Mouse (Mus musculus): Measurements from ENCODE around the gene Ddx39b. TPM values are rescaled to one million over a fixed set of nuclear protein-coding genes. Genes with fewer than 3 reads are reported as not detected.

Ddx39b gene
- polyA plus RNA-seq, 1 experiment from 2014 or later, result 488 TPM

GRCm38 (mm10) chr17:35258492-35259478 lies 17.2 kb downstream of the Ddx39b start:
- 67% methylated on average over 13 of the region's 14 CpGs for WGBS
- Histone ChIP-seq H3K27ac (no peak overlapping the region), H3K4me3 (no peak overlapping the region), H3K27me3 (peaks cover 25% of the 10 kb centered on the region), H3K36me3 (peaks cover 6% of the 10 kb centered on the region), H3K9me3 (replicated peaks) (no peaks in the 10 kb centered on the region), H3K4me2 (replicated peaks) (no peak overlapping the region), H3K9ac (no peak overlapping the region), H3K4me1 (peaks cover 10% of the 10 kb centered on the region)
- ATAC-seq (ENCODE audit: low FRiP score), result no peak

GRCm38 (mm10) chr17:35259621-35260020 lies 18.1 kb downstream of the Ddx39b start:
- Histone ChIP-seq H3K27ac (no peak overlapping the region), H3K4me3 (no peak overlapping the region), H3K9me3 (replicated peaks) (no peaks in the 10 kb centered on the region), H3K27me3 (peaks cover 34% of the 10 kb centered on the region), H3K36me3 (no peaks in the 10 kb centered on the region), H3K4me2 (replicated peaks) (no peak overlapping the region), H3K4me1 (peaks cover 12% of the 10 kb centered on the region), H3K9ac (no peak overlapping the region)
- WGBS, result 76% methylated on average over 4 of the region's 4 CpGs
- ATAC-seq (ENCODE audit: low FRiP score), result no peak

- no peak overlapping the region for H3K9ac ChIP-seq
- no peak overlapping the region for H3K4me2 ChIP-seq (replicated peaks)
- WGBS, result 65% methylated on average over 13 of the region's 13 CpGs
- no peaks in the 10 kb centered on the region for H3K9me3 ChIP-seq (replicated peaks)
- H3K27me3 ChIP-seq, result peaks cover 39% of the 10 kb centered on the region
- H3K4me3 ChIP-seq, result no peak overlapping the region
- no peak overlapping the region for H3K27ac ChIP-seq
- ATAC-seq (ENCODE audit: low FRiP score), result no peak
- peaks cover 12% of the 10 kb centered on the region for H3K4me1 ChIP-seq
- no peaks in the 10 kb centered on the region for H3K36me3 ChIP-seq
Observed at GRCm38 (mm10) chr17:35261651-35262050, 20.1 kb downstream of the Ddx39b start.

DNA sequence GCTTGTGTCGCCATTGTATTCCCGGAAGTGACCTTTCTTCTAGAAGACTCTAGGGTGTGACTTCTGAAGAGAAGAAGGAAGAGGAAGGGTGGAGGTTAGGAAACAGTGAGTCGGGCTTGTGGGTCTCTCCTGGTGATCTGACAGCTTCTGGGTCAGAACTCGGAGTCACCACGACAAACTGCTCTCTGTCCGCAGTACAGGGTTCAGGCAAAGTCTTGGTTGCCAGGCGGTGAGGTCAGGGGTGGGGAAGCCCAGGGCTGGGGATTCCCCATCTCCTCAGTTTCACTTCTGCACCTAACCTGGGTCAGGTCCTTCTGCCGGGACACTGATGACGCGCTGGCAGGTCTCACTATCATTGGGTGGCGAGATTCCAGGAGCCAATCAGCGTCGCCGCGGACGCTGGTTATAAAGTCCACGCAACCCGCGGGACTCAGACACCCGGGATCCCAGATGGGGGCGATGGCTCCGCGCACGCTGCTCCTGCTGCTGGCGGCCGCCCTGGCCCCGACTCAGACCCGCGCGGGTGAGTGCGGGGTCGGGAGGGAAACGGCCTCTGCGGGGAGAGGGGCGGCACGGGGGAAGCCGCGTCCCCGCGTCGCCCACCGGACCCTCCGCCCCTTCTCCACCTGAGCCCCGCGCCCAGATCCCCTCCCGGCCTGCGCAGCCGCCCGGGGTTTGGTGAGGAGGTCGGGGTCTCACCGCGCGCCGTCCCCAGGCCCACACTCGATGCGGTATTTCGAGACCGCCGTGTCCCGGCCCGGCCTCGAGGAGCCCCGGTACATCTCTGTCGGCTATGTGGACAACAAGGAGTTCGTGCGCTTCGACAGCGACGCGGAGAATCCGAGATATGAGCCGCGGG lies 21.3 kb downstream of the Ddx39b start, which contains the start of gene H2-D1:
TSS of gene H2-D1 (plus strand) at position 67 of the 859 bp plus-strand sequence.
- Histone ChIP-seq H3K9me3 (replicated peaks) (no peaks in the 10 kb centered on the region), H3K27ac (no peak within 1 kb of the TSS), H3K9ac (peak within 1 kb of the TSS; percentile 79), H3K36me3 (no peaks in the 10 kb centered on the region), H3K4me1 (peaks cover 10% of the 10 kb centered on the region), H3K4me2 (replicated peaks) (peak within 1 kb of the TSS; percentile 94), H3K4me3 (peak within 1 kb of the TSS; percentile 73), H3K27me3 (peaks cover 42% of the 10 kb centered on the region)
- WGBS, result 1% methylated on average over 65 of the region's 73 CpGs
- peak; percentile 92 for ATAC-seq (ENCODE audit: low FRiP score)

DNA sequence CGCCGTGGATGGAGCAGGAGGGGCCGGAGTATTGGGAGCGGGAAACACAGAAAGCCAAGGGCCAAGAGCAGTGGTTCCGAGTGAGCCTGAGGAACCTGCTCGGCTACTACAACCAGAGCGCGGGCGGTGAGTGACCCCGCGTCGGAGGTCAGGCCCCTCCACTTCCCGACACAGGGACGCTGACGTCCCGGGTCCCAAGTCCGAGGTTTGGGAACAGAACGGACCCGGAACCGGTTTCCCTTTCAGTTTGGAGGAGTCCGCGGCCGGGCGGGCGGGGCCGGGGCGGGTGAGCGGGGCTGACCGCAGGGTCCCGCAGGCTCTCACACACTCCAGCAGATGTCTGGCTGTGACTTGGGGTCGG lies 22.0 kb downstream of the Ddx39b start:
- peak overlapping the region; percentile 73 for H3K4me3 ChIP-seq
- H3K27me3 ChIP-seq, result peaks cover 42% of the 10 kb centered on the region
- peaks cover 9% of the 10 kb centered on the region for H3K4me1 ChIP-seq
- no peak overlapping the region for H3K27ac ChIP-seq
- H3K36me3 ChIP-seq, result no peaks in the 10 kb centered on the region
- no peaks in the 10 kb centered on the region for H3K9me3 ChIP-seq (replicated peaks)
- H3K4me2 ChIP-seq (replicated peaks), result peak overlapping the region; percentile 94
- peak overlapping the region; percentile 79 for H3K9ac ChIP-seq
- 3% methylated on average over 31 of the region's 31 CpGs for whole genome bisulfite sequencing
- peak; percentile 23; the same call in 1 of the 2 replicates for ATAC-seq (ENCODE audit: low FRiP score)

- Histone ChIP-seq H3K4me3 (no peak overlapping the region), H3K4me2 (replicated peaks) (no peak overlapping the region), H3K27me3 (peaks cover 22% of the 10 kb centered on the region), H3K9ac (no peak overlapping the region), H3K36me3 (no peaks in the 10 kb centered on the region), H3K4me1 (peaks cover 8% of the 10 kb centered on the region), H3K27ac (no peak overlapping the region), H3K9me3 (replicated peaks) (no peaks in the 10 kb centered on the region)
- ATAC-seq (ENCODE audit: low FRiP score), result no peak
- WGBS, result 70% methylated on average over 1 of the region's 1 CpGs
Observed at GRCm38 (mm10) chr17:35267399-35268086, 26.0 kb downstream of the Ddx39b start.

DNA sequence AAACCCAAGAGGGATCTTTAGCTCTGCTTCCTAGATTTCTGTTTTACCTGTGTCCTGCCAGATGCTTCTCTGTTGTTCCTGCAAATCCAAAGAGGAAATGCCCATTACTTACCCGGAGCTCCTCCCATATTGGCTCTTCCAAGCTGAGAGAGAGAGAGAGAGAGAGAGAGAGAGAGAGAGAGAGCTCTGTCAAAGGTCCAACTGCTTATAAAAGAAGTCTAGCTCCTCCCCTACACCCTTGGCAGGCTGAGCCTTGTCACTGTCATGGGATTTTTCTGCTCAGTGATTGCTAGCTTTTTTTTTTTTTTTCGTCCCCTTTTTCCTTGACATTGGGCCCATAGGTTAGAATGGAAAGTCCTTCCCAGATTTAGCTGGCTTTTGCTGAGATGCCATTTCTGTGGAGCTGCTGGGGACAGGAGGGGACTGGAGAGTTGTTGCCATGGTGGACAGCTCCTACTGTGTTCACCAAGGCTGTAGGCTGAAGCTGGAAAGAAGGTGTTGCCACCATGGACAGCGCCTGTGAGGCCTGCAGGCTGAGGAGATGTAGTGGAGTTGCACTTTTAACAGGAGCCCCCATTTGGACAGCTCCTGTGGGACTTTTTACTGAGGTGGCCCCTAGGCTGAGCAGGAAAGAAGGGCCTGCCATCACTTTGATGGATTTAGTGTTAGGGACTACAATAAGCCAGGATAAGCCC lies 28.3 kb downstream of the Ddx39b start:
- Histone ChIP-seq H3K27me3 (peaks cover 7% of the 10 kb centered on the region; the same call in 1 of the 2 replicates), H3K36me3 (no peaks in the 10 kb centered on the region), H3K4me3 (no peak overlapping the region), H3K9me3 (replicated peaks) (0 out of 2 replicates have a peak, but pooled peaks cover 3% of the 10 kb centered on the region), H3K4me2 (replicated peaks) (no peak overlapping the region), H3K9ac (no peak overlapping the region), H3K4me1 (no peaks in the 10 kb centered on the region), H3K27ac (no peak overlapping the region)
- 20% methylated on average over 3 of the region's 3 CpGs for WGBS
- ATAC-seq (ENCODE audit: low FRiP score), result no peak

GRCm38 (mm10) chr17:35272249-35272648 lies 30.7 kb downstream of the Ddx39b start:
- 60% methylated on average over 3 of the region's 3 CpGs for WGBS
- Histone ChIP-seq H3K27ac (no peak overlapping the region), H3K36me3 (no peaks in the 10 kb centered on the region), H3K27me3 (peaks cover 22% of the 10 kb centered on the region), H3K4me1 (no peaks in the 10 kb centered on the region), H3K9me3 (replicated peaks) (0 out of 2 replicates have a peak, but pooled peaks cover 3% of the 10 kb centered on the region), H3K4me3 (no peak overlapping the region), H3K4me2 (replicated peaks) (no peak overlapping the region), H3K9ac (no peak overlapping the region)
- no peak for ATAC-seq (ENCODE audit: low FRiP score)

- no peak overlapping the region for H3K27ac ChIP-seq
- H3K36me3 ChIP-seq, result no peaks in the 10 kb centered on the region
- H3K9me3 ChIP-seq (replicated peaks), result 0 out of 2 replicates have a peak, but pooled peaks cover 3% of the 10 kb centered on the region
- no peak overlapping the region for H3K4me3 ChIP-seq
- H3K4me2 ChIP-seq (replicated peaks), result no peak overlapping the region
- no peak overlapping the region for H3K9ac ChIP-seq
- H3K4me1 ChIP-seq, result no peaks in the 10 kb centered on the region
- 4% methylated on average over 11 of the region's 11 CpGs for WGBS
- peaks cover 24% of the 10 kb centered on the region for H3K27me3 ChIP-seq
- ATAC-seq (ENCODE audit: low FRiP score), result peak; percentile 52; the same call in 1 of the 2 replicates
Observed at GRCm38 (mm10) chr17:35274770-35275169, 33.2 kb downstream of the Ddx39b start.

GRCm38 (mm10) chr17:35276304-35276864 lies 34.8 kb downstream of the Ddx39b start:
- Histone ChIP-seq H3K36me3 (no peaks in the 10 kb centered on the region), H3K4me1 (no peaks in the 10 kb centered on the region), H3K4me2 (replicated peaks) (peak overlapping the region; percentile 37), H3K9me3 (replicated peaks) (0 out of 2 replicates have a peak, but pooled peaks cover 3% of the 10 kb centered on the region), H3K9ac (no peak overlapping the region), H3K27ac (no peak overlapping the region), H3K4me3 (no peak overlapping the region), H3K27me3 (peaks cover 24% of the 10 kb centered on the region)
- 21% methylated on average over 13 of the region's 13 CpGs for whole genome bisulfite sequencing
- no peak for ATAC-seq (ENCODE audit: low FRiP score)

DNA sequence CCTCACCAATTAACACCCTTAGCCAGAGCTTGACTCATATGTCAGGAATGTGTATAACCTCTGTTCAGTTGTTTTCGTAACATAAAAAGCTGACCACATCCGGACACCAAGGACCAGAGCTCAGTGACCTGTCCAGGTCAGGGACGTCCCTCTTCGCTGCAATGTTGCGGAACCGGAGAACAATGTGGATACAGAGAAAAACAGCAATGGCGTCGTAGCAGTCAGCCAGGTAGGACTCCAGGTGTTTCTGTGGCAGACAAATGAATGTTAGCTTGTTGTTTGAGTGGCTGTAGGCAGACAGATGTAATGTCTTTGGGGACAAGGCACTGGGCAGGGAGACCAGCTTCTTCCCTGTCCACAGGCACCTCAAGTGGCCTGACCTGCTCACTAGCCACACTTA lies 36.5 kb downstream of the Ddx39b start:
- Histone ChIP-seq H3K9me3 (replicated peaks) (0 out of 2 replicates have a peak, but pooled peaks cover 3% of the 10 kb centered on the region), H3K27me3 (peaks cover 24% of the 10 kb centered on the region), H3K36me3 (no peaks in the 10 kb centered on the region), H3K4me2 (replicated peaks) (no peak overlapping the region), H3K27ac (no peak overlapping the region), H3K9ac (no peak overlapping the region), H3K4me3 (no peak overlapping the region), H3K4me1 (no peaks in the 10 kb centered on the region)
- 82% methylated on average over 8 of the region's 8 CpGs for WGBS
- ATAC-seq (ENCODE audit: low FRiP score), result no peak
